Mouse (Mus musculus): Measurements from ENCODE around the gene H2al1c. TPM values are rescaled to one million over a fixed set of nuclear protein-coding genes. Genes with fewer than 3 reads are reported as not detected.
"Not testable (repeated sequence)": the region's sequence is repeated elsewhere in the genome, so short reads cannot be mapped to it uniquely, and the experiment has no call there.

H2al1c gene
- polyA plus RNA-seq, 1 experiment from 2014 or later, result not detected

DNA sequence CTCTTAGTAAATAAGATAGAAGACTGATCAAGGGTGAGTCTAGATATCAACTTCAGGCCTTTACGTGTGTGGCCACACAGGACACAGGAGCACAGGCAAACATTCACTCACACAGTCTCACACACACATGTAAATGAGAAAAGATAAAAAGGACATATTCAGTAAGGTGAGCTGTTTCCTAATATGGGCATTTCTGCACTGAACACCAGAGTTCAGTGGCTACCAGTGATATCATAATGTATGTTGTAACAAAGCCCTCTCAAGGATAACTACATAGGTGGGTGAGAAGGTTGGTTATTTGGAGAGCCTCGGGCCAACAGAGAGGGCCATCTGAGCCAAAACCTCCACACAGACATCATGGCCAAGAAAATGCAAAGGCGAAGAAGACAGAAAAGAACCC is 6.2 kb downstream of the H2al1c start, which contains the start of gene H2al1e:
H2al1e (plus strand) TSS at position 301 of the 400 bp plus-strand sequence.
- H3K4me3 ChIP-seq (replicated peaks); H3K9ac ChIP-seq; H3K27me3 ChIP-seq; H3K4me1 ChIP-seq; ATAC-seq (replicated peaks; ENCODE audit: low FRiP score); H3K4me2 ChIP-seq; H3K9me3 ChIP-seq (replicated peaks); H3K36me3 ChIP-seq; H3K27ac ChIP-seq: not testable (repeated sequence)
- WGBS, result no CpG with 5 or more reads among the region's 3 CpGs

- not testable (repeated sequence) for ATAC-seq (replicated peaks; ENCODE audit: low FRiP score); H3K36me3 ChIP-seq; H3K27me3 ChIP-seq; H3K27ac ChIP-seq; H3K9me3 ChIP-seq (replicated peaks); H3K4me3 ChIP-seq (replicated peaks); H3K4me1 ChIP-seq; H3K4me2 ChIP-seq; H3K9ac ChIP-seq
- WGBS, result no CpG with 5 or more reads among the region's 6 CpGs
These were observed 9.4 kb downstream of the H2al1c start, which contains the start of gene H2al1f for GRCm38 (mm10) chrX:11314858-11315257. H2al1f (plus strand) TSS chrX:11315158.

GRCm38 (mm10) chrX:11317956-11318355 is 12.5 kb downstream of the H2al1c start, which contains the start of gene H2al1g:
H2al1g (plus strand) TSS chrX:11318256.
- H3K4me1 ChIP-seq; H3K9me3 ChIP-seq (replicated peaks); H3K27ac ChIP-seq; H3K27me3 ChIP-seq; H3K9ac ChIP-seq; H3K4me3 ChIP-seq (replicated peaks); H3K36me3 ChIP-seq; ATAC-seq (replicated peaks; ENCODE audit: low FRiP score); H3K4me2 ChIP-seq: not testable (repeated sequence)
- no CpG with 5 or more reads among the region's 3 CpGs for WGBS

GRCm38 (mm10) chrX:11321192-11321591 is 15.7 kb downstream of the H2al1c start, which contains the start of gene H2al1h:
H2al1h (plus strand) TSS chrX:11321492.
- not testable (repeated sequence) for H3K36me3 ChIP-seq

GRCm38 (mm10) chrX:11324359-11324758 is 18.9 kb downstream of the H2al1c start, which contains the start of gene H2al1i:
H2al1i (plus strand) TSS chrX:11324659.
- not testable (repeated sequence) for ATAC-seq (replicated peaks; ENCODE audit: low FRiP score); H3K9ac ChIP-seq; H3K36me3 ChIP-seq; H3K4me1 ChIP-seq; H3K4me3 ChIP-seq (replicated peaks); H3K27ac ChIP-seq; H3K4me2 ChIP-seq; H3K27me3 ChIP-seq; H3K9me3 ChIP-seq (replicated peaks)
- WGBS, result 60% methylated on average over 1 of the region's 5 CpGs

More at GRCm38 (mm10) chrX:11321192-11321591, 15.7 kb downstream of the H2al1c start, which contains the start of gene H2al1h:
- not testable (repeated sequence) for H3K9ac ChIP-seq; ATAC-seq (replicated peaks; ENCODE audit: low FRiP score); H3K27ac ChIP-seq; H3K4me3 ChIP-seq (replicated peaks); H3K4me1 ChIP-seq; H3K27me3 ChIP-seq; H3K4me2 ChIP-seq; H3K9me3 ChIP-seq (replicated peaks)
- WGBS, result no CpG with 5 or more reads among the region's 6 CpGs

DNA sequence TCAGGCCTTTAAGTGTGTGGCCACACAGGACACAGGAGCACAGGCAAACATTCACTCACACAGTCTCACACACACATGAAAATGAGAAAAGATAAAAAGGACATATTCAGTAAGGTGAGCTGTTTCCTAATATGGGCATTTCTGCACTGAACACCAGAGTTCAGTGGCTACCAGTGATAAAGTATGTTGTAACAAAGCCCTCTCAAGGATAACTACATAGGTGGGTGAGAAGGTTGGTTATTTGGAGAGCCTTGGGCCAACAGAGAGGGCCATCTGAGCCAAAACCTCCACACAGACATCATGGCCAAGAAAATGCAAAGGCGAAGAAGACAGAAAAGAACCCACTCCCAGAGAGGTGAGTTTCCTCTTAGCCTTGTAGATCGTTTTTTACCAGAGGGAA is 22.1 kb downstream of the H2al1c start, which contains the start of gene H2al1j:
H2al1j (plus strand) TSS at position 301 of the 400 bp plus-strand sequence.
- not testable (repeated sequence) for H3K4me2 ChIP-seq; H3K9me3 ChIP-seq (replicated peaks); H3K9ac ChIP-seq; H3K27ac ChIP-seq; H3K4me1 ChIP-seq; H3K4me3 ChIP-seq (replicated peaks); ATAC-seq (replicated peaks; ENCODE audit: low FRiP score); H3K36me3 ChIP-seq; H3K27me3 ChIP-seq
- 98% methylated on average over 2 of the region's 2 CpGs for WGBS

DNA sequence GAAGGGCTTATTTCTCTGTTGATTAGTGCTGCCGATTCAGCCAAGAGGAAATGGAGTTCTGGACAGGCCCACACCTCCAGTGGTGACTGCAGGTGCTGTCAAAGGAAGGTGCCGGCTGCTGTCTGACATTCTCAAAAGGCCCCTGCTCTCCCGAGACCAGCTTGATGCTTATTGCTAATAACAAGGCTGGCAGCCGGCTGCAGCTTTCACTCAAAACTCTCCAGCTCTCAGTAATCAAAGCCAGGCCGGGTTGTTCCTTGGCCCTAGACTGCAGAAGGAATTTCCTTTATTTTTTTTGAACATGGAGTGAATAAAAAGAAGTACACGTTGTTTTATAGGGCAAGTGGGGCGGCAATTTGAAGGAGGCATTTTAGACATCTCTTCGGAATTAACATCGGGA is 40.3 kb downstream of the H2al1c start:
- H3K4me2 ChIP-seq, result no peak overlapping the region
- WGBS, result 73% methylated on average over 9 of the region's 9 CpGs
- H3K27ac ChIP-seq, result no peak overlapping the region
- ATAC-seq (replicated peaks; ENCODE audit: low FRiP score), result no peak
- H3K27me3 ChIP-seq, result peaks cover 22% of the 10 kb centered on the region
- no peak overlapping the region for H3K9ac ChIP-seq
- no peaks in the 10 kb centered on the region for H3K9me3 ChIP-seq (replicated peaks)
- no peaks in the 10 kb centered on the region for H3K36me3 ChIP-seq
- H3K4me3 ChIP-seq (replicated peaks), result no peak overlapping the region
- no peaks in the 10 kb centered on the region for H3K4me1 ChIP-seq

GRCm38 (mm10) chrX:11346756-11347155 is 41.3 kb downstream of the H2al1c start:
- H3K4me3 ChIP-seq (replicated peaks), result no peak overlapping the region
- H3K27me3 ChIP-seq, result peaks cover 25% of the 10 kb centered on the region
- H3K36me3 ChIP-seq, result no peaks in the 10 kb centered on the region
- no peak for ATAC-seq (replicated peaks; ENCODE audit: low FRiP score)
- no peak overlapping the region for H3K4me2 ChIP-seq
- no peaks in the 10 kb centered on the region for H3K9me3 ChIP-seq (replicated peaks)
- H3K27ac ChIP-seq, result no peak overlapping the region
- no peaks in the 10 kb centered on the region for H3K4me1 ChIP-seq
- WGBS, result 88% methylated on average over 3 of the region's 3 CpGs
- no peak overlapping the region for H3K9ac ChIP-seq

Other genes starting within 250 kb of the H2al1c start
- gene H2al1a, start 6.4 kb upstream of the H2al1c start, polyA plus RNA-seq (2015; fragmentation: Nextera tagmentation; extraction: Ambion mirVana), result not detected in 2 replicates
- gene H2al1b, start 3.2 kb upstream of the H2al1c start, polyA plus RNA-seq (2015; fragmentation: Nextera tagmentation; extraction: Ambion mirVana), result not detected in 2 replicates
- gene H2al1d, start 3.2 kb downstream of the H2al1c start, polyA plus RNA-seq (2015; fragmentation: Nextera tagmentation; extraction: Ambion mirVana), result not detected in 2 replicates
- not detected in 2 replicates for gene H2al1e, start 6.3 kb downstream of the H2al1c start, polyA plus RNA-seq (2015; fragmentation: Nextera tagmentation; extraction: Ambion mirVana)
- not detected in 2 replicates for gene H2al1f, start 9.5 kb downstream of the H2al1c start, polyA plus RNA-seq (2015; fragmentation: Nextera tagmentation; extraction: Ambion mirVana)
- gene H2al1g, start 12.6 kb downstream of the H2al1c start, polyA plus RNA-seq (2015; fragmentation: Nextera tagmentation; extraction: Ambion mirVana), result not detected in 2 replicates
- gene H2al1h, start 15.8 kb downstream of the H2al1c start, polyA plus RNA-seq (2015; fragmentation: Nextera tagmentation; extraction: Ambion mirVana), result not detected in 2 replicates
- not detected in 2 replicates for gene H2al1i, start 19.0 kb downstream of the H2al1c start, polyA plus RNA-seq (2015; fragmentation: Nextera tagmentation; extraction: Ambion mirVana)
- gene H2al1j, start 22.2 kb downstream of the H2al1c start, polyA plus RNA-seq (2015; fragmentation: Nextera tagmentation; extraction: Ambion mirVana), result not detected in 2 replicates

Data from kidney, embryonic 15.5 days (tissue).